8 mouse cellular contexts compared by ENCODE assay signal in the genomic region with DNA sequence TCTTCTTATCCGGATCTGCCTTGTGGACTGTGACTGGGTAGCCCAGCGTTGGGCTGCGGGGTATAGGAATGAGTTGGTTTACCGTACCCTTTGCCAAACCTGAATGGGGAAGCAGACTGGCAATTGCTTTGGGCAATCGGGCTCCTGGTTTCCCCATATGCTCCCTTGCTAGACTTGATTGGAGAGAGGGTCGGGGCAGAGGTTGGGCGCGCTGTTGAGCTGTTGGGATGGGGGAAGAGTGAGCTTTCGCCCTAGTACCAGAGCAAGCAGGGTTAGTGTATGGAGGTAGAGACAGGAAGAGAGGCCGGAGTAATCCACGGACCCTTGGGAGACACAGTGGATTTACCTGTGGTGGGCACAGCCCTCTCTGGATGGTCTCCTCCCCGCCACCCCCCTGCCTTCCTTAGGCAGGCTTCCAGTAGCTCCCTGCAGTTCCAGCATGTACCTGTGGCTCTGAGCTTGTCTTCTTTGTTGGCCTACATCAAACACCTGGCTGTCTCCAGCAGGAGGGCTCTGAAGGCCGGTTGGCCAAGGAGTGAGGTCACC. TPM values are rescaled to one million over a fixed set of nuclear protein-coding genes. Genes with fewer than 3 reads are reported as not detected.
DNase-seq lines count a peak whose midpoint lies in the region; ATAC-seq and TF ChIP-seq lines count a peak whose summit lies in the region.

No protein-coding gene starts in this region.

- no peaks in the 10 kb centered on the region for H3K9me3 ChIP-seq in hindbrain, embryonic 10.5 days
- H3K9me3 ChIP-seq in liver, embryonic 15.5 days (replicated peaks): no peaks in the 10 kb centered on the region

- H3K9ac ChIP-seq in liver, embryonic 15.5 days: peak overlapping the region; percentile 59; the same call in 1 of the 2 replicates

- H3K36me3 ChIP-seq in hindbrain, embryonic 10.5 days: no peaks in the 10 kb centered on the region
- no peaks in the 10 kb centered on the region for H3K36me3 ChIP-seq in liver, embryonic 15.5 days (replicated peaks)

- peak overlapping the region; percentile 95 for H3K27ac ChIP-seq in hindbrain, embryonic 10.5 days
- H3K27ac ChIP-seq in liver, embryonic 15.5 days (replicated peaks): peak overlapping the region; percentile 82
- peak overlapping the region; percentile 99 for H3K27ac ChIP-seq in olfactory bulb, adult 2 months (ENCODE audit: insufficient read depth, low read depth, low read length)

- peak overlapping the region; percentile 81 for H3K4me3 ChIP-seq in hindbrain, embryonic 10.5 days
- peak overlapping the region; percentile 60 for H3K4me3 ChIP-seq in liver, embryonic 15.5 days (replicated peaks)
- peak overlapping the region; percentile 76 for H3K4me3 ChIP-seq in olfactory bulb, adult 2 months (ENCODE audit: insufficient read depth, low read depth, low read length)

- DNase-seq in lung, adult 18-20 months: peak; percentile 18 to 20
- DNase-seq in lung, postnatal 10 days: no peak
- peak; percentile 66 to 71 for DNase-seq in cerebellum, postnatal 14 days
- DNase-seq in hindbrain, embryonic 10.5 days (ENCODE audit: low spot score): no peak
- DNase-seq in adrenal gland, adult (ENCODE audit: inconsistent age in 2 of 2, low spot score in 1 of 2): no peak
- DNase-seq in testis, postnatal 10 days (ENCODE audit: low spot score): no peak

- no peak for TF ChIP-seq POLR2A in olfactory bulb, adult 2 months (IDR thresholded peaks at IDR 0.05; ENCODE audit: insufficient read depth, low read depth, low read length)

- WGBS in hindbrain, embryonic 10.5 days: 4% methylated on average over 13 of the region's 13 CpGs
- 8% methylated on average over 13 of the region's 13 CpGs for WGBS in liver, embryonic 15.5 days (ENCODE audit: insufficient replicate concordance)
- 4% methylated on average over 13 of the region's 13 CpGs for WGBS in olfactory bulb, adult 2 months

- ATAC-seq in liver, embryonic 15.5 days (ENCODE audit: insufficient read depth): no peak

- TF ChIP-seq CTCF in olfactory bulb, adult 2 months (IDR thresholded peaks at IDR 0.05; ENCODE audit: insufficient read depth, low read depth, low read length): 0 out of 2 replicates have a peak, but pooled peaks have one; percentile 27

- peaks cover 54% of the 10 kb centered on the region for H3K4me1 ChIP-seq in hindbrain, embryonic 10.5 days (replicated peaks)
- H3K4me1 ChIP-seq in liver, embryonic 15.5 days (replicated peaks): peaks cover under 1% of the 10 kb centered on the region; the same call in 1 of the 2 replicates
- H3K4me1 ChIP-seq in olfactory bulb, adult 2 months (ENCODE audit: control insufficient read depth, insufficient read depth, low read length): peaks cover 46% of the 10 kb centered on the region

- peaks cover 26% of the 10 kb centered on the region for H3K27me3 ChIP-seq in hindbrain, embryonic 10.5 days (ENCODE audit: insufficient read depth, poor library complexity, severe bottlenecking)
- peaks cover 32% of the 10 kb centered on the region for H3K27me3 ChIP-seq in liver, embryonic 15.5 days

- peak overlapping the region; percentile 64 for H3K4me2 ChIP-seq in liver, embryonic 15.5 days

RNA-seq across cellular contexts. Expression of a gene that starts 1.3 kb away (rescaled TPM):
- 19.6 and 20.9 TPM in 2 replicates for polyA plus RNA-seq in hindbrain, embryonic 10.5 days (2016; fragmentation: Nextera tagmentation; extraction: Ambion mirVana)
- polyA plus RNA-seq in liver, embryonic 15.5 days (2015; fragmentation: Nextera tagmentation; extraction: Ambion mirVana): 25.4 and 26.1 TPM in 2 replicates
- not detected in 2 replicates for polyA plus RNA-seq in olfactory bulb, adult 2 months (2012; ENCODE audit: insufficient read depth, insufficient read length, low replicate concordance, missing spikeins)

RNA-seq across cellular contexts. Expression of a gene that starts 57.5 kb away (rescaled TPM):
- not detected in 2 replicates for polyA plus RNA-seq in hindbrain, embryonic 10.5 days (2016; fragmentation: Nextera tagmentation; extraction: Ambion mirVana)
- polyA plus RNA-seq in liver, embryonic 15.5 days (2015; fragmentation: Nextera tagmentation; extraction: Ambion mirVana): not detected in 2 replicates
- not detected in 2 replicates for polyA plus RNA-seq in olfactory bulb, adult 2 months (2012; ENCODE audit: insufficient read depth, insufficient read length, low replicate concordance, missing spikeins)

Comparison
In these comparisons a context has a peak if more than half of its experiments do, and no peak if none do; other contexts are left out.
1. DNase-seq: peak in lung, adult 18-20 months (2 of 2) and cerebellum, postnatal 14 days (2 of 2); none in lung, postnatal 10 days (single experiment), hindbrain, embryonic 10.5 days (single experiment), adrenal gland, adult (0 of 2) and testis, postnatal 10 days (single experiment).
2. Peak in every context shown above with its lines, with median percentiles within 50 percentile points of each other: H3K27ac ChIP-seq and H3K4me3 ChIP-seq.